Mouse (Mus musculus): ENCODE measurements around the gene Trem3. TPM values are rescaled to one million over a fixed set of nuclear protein-coding genes. Genes with fewer than 3 reads are reported as not detected.
A peak's percentile ranks its signal among the peaks of the same experiment; 100 is the strongest.

Gene Trem3
- total RNA-seq, 2 experiments from 2014 or later = 0.70 to 0.72 TPM

- DNase-seq = no peak
Observed at GRCm38 (mm10) chr17:48272158-48272557, 24.6 kb downstream of the Trem3 start.

DNA sequence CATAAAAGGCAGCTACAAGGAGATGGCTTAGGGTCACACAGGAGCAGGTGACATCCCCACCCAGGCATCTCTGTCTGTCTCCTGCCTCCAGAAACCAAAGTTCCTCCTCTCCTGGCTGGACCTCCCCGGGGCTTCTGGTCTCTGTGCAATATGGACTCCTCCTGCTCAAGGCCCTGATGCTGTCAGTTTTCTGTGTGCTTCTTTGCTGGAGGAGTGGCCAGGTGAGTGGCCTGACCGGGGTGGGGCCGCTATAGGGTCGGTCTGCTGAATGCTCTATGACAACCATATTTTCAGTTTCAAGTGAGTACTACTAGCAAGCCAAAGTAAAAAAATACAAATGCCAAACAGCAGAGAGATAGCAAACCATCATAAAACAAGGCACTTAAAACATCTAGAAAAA, 25.0 kb downstream of the Trem3 start:
- no peak for DNase-seq

GRCm38 (mm10) chr17:48274098-48274497, 26.5 kb downstream of the Trem3 start:
- no peak for DNase-seq

DNA sequence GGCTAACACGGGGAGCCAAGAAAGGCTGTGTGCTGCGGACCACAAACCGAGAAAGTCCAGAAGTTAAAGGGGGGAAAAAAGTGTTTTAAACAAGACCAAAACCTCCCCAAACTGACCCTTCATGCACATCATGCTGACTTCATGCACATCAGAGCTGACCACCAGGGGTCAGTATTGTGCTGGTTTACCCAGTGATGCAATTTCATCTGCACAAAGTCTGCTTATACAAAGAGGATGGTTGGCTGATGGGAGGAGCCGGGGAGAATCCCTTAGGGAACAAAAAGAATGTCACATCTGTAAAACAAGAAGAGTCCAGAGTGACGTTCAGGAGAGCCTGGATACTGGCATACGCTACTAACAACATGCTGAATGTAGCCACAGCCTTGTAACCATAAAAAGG, 27.3 kb downstream of the Trem3 start:
- peak; percentile 86 for DNase-seq

DNA sequence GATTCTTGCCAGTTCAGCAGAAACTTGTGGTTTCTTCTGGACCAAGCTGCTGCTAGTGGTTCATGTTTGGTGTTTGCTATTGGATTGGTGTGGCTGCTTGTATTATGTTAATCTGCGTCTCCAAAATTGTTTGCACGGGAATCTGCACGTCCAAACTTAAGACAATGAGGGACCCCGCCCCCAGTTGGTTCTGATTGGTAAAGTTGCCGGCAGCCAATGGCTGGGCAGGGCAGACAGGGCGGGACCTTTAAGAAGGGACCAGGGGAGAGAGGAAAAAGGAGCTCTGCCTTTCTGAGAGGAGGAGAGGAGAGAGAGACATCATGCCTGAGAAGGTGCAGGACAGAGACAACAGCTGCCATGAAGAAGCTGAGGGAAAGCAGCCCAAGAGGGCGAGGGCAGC, 28.2 kb downstream of the Trem3 start:
- DNase-seq = no peak

GRCm38 (mm10) chr17:48278381-48278780, 30.8 kb downstream of the Trem3 start:
- DNase-seq = no peak

- DNase-seq = no peak
Observed at GRCm38 (mm10) chr17:48279002-48279401, 31.4 kb downstream of the Trem3 start.

GRCm38 (mm10) chr17:48280943-48281738, 33.6 kb downstream of the Trem3 start:
- DNase-seq = no peak

DNA sequence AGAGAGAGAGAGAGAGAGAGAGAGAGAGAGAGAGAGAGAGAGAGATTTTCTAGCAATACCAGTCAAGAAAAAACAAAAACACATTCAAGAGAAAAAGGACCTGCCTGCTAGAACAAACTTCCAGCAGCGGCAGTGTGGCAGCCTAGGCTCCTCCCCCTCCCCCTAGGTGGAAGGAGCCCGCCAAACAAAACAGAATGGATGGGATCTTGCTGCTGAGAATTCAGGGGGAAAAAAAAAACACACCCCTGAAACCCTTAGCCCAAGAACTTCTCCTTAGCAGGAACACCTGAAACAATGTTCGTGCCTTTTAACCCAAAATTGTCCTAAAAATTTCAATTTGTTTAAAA, 34.1 kb downstream of the Trem3 start:
- DNase-seq = peak; percentile 18

- DNase-seq = no peak
Observed at GRCm38 (mm10) chr17:48286765-48287164, 39.2 kb downstream of the Trem3 start.

DNA sequence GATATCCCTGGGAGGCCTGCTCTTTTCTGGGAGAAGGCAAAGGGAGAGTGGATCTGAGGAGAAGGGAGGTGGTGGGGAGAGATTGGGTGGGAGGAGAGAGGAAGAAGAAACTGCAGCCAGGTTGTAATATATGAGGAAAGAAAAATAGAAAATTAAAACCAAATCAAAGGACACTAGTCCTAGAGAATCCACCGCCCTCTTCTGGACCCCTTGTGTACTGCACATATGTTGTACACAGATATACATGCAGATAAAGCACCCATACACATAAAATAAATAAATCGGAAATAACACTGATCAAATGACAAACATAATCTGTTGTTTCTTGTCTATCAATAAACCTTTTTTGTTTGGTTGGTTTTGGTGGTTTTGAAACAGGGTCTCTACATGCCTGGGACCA, 39.7 kb downstream of the Trem3 start:
- DNase-seq = no peak

DNA sequence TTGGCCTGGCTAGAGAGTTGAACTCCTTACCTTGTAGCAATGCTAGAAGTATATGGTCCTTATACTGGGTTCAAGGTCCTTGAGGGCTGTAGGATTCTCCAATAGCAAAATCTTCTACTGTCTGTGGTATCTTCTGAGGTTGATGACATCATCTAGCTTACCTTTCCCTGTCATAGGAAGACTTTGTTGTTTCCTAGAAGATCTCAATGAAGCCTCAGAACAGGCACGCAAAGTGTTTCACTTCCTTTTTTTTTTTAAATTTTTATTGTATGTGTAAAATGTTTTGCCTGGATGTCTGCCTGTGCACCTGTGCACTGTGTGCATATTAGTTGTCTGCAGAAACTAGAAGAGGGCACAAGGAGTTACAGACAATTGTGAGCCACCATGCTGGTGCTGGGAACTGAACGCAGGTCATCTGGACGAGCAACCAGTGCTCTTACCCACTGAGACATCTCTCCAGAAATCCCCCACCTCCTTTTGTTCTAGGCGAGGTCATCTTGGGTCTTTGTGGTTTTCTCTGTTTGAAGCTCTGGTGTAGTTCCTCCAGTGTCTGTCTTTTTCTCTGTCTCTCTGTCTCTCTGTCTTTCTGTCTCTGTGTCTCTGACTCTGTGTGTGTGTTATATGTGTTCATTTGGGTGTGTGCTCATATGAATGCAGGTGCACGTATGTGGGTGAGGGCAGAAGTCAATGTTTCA, 46.1 kb downstream of the Trem3 start:
- no peak for DNase-seq

DNA sequence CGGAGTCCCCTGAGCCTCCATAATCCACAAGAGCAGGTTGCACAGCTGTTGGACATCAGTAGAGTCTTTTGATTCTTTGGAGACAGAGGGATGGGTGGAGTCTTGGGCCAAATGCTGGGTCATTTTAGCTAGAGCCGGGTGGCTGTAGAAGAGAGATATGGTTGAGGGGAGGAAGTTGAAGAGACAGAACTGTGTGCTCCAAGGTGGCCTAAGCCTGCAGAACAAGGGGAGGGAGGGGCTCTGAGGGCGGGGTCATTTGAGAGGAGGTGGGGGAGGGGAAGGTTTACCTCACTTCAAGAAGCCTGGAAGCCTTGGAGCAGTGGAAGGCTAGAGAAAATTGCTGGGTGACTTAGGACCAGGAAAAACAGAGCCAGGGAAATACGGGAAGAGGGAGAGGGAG, 51.6 kb downstream of the Trem3 start, which contains the start of gene Treml2:
Gene Treml2 (plus strand): TSS at position 296 of the 400 bp plus-strand sequence.
- DNase-seq = no peak

DNA sequence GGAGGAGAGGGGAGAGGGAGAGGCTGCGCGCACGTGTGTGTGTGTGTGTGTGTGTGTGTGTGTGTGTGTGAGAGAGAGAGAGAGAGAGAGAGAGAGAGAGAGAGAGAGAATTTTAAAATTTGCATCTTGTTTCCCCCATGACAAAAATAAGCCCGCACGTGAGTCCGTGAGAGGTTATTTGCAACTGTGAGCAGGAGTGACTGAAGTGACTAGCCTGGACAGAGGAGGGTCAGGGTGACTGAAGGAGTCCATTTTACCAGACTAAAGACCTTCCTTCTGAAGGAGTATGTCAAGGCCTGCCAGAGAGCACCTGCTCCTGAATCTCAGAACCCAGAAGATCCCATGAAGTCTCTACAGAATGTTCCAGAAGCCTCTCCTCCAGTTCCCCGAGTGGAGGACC, 52.2 kb downstream of the Trem3 start:
- DNase-seq = no peak

DNA sequence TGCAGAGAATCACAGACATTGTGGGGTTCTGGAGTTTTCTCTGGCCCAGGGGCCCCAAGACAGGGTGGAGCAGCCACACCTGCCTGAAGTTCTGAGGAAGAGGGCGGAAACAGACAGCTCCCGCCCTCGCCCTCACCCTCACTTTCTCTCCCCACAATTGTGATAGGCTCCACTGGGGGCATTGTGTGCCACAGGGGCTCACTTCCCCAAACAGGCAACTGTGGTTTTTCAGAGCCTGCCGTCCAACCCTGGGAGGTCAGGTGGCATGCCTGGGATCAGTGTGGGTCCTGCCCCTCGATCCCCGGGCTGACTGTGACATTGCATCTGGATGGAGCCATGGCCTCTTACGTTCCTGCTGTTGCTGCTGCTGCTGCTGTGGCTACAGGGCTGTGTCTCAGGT, 52.6 kb downstream of the Trem3 start:
- no peak for DNase-seq

DNA sequence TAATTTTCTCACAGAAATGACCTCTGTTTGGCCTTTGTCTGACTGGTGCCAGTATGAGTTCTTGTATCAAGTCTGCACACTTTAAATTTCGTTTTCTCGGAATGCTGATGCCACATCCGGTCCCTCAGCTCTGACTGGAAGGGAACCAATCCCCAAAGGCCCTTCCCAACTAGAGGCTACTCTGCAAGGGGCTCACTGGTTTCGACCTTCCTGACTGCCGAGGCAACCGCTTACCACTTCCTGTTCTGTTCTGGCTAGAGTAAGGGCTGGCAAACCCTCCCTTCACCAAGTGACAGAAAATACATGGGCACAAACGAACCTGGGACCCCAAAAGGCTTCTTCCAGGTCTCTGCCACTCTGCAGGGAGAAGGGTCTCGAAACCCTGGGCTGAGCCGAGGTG, 53.3 kb downstream of the Trem3 start:
- no peak for DNase-seq

DNA sequence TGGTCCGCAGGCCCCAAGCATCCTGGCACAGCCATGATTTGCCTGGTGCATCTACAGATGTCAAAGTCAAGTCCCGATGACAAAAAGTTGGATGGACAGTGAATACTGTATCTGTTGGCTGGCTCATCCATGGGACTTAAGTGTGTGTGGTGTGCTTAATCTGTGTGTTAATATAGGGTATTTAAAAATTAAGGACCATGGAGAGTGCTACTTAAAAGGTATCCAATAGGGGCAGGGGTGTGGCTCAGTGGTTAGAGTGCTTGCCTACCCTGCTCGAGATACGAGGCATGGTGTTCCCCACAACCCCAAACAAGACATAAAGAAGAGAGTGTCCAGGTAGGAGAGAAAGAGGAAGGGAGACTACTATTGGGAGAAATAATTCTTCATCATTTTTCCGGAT, 54.2 kb downstream of the Trem3 start:
- no peak for DNase-seq

Other genes with a start within 250 kb of the Trem3 start
- gene 1700122O11Rik, start 209.5 kb upstream of the Trem3 start, total RNA-seq (2021) = not detected
- gene 1700067P10Rik, start 158.5 kb upstream of the Trem3 start, total RNA-seq (2021) = not detected
- gene 9830107B12Rik, start 101.5 kb upstream of the Trem3 start, total RNA-seq (2021) = under 1 TPM; 0.27 to 0.45 TPM
- under 1 TPM; 0.24 to 0.33 TPM for gene A530064D06Rik, start 80.5 kb upstream of the Trem3 start, total RNA-seq (2021)
- under 1 TPM; 0.09 to 0.42 TPM for gene Trem1, start 15.0 kb upstream of the Trem3 start, total RNA-seq (2021)
- gene Treml4, start 16.5 kb downstream of the Trem3 start, total RNA-seq (2021) = 1 to 10 TPM; 1.4 to 2.2 TPM
- gene Treml2, start 51.7 kb downstream of the Trem3 start, total RNA-seq (2021) = 1 to 10 TPM; 1.5 to 2.0 TPM
- under 1 TPM; 0.66 to 0.79 TPM for gene B430306N03Rik, start 68.4 kb downstream of the Trem3 start, total RNA-seq (2021)
- 1 to 10 TPM; 1.2 to 1.9 TPM for gene Trem2, start 98.6 kb downstream of the Trem3 start, total RNA-seq (2021)
- under 1 TPM; 0.48 TPM for gene Treml1, start 112.1 kb downstream of the Trem3 start, total RNA-seq (2021)
- 10 to 100 TPM; 31.0 to 31.3 TPM for gene Nfya, start 162.1 kb downstream of the Trem3 start, total RNA-seq (2021)
- gene Oard1, start 162.2 kb downstream of the Trem3 start, total RNA-seq (2021) = 10 to 100 TPM; 19.1 to 22.8 TPM
- 10 to 100 TPM; 15.9 to 51.1 TPM for gene Apobec2, start 185.2 kb downstream of the Trem3 start, total RNA-seq (2021)
- 1 to 10 TPM; 1.5 to 2.1 TPM for gene Tspo2, start 203.7 kb downstream of the Trem3 start, total RNA-seq (2021)
- under 1 TPM in 1 of 2 experiments, not detected in 1; 0.21 TPM for gene Unc5cl, start 207.1 kb downstream of the Trem3 start, total RNA-seq (2021)